Mouse (Mus musculus) lung, postnatal 0 days (tissue): Measurements from ENCODE around the gene Dclk2.

Experiments used
- CTCF ChIP-seq: IDR thresholded peaks from 2 replicates; pipeline ENCODE4 v1.5.1; 2016; ENCODE audit warnings: antibody characterized with exemption, mild to moderate bottlenecking
- EP300 ChIP-seq: IDR thresholded peaks from 2 replicates; pipeline ENCODE4 v1.6.1; 2016; ENCODE audit warnings: antibody characterized with exemption, mild to moderate bottlenecking, control low read depth

GRCm38 (mm10) chr3:86793720-86794191, 126.9 kb downstream of the Dclk2 start:
- TF ChIP-seq CTCF (peak; percentile 38), EP300 (peak; percentile 87)
